Mouse (Mus musculus) olfactory bulb, adult 2 months (tissue): Measurements from ENCODE around the gene Gramd1c.

Source experiments
- CTCF ChIP-seq: fragments of 200-500 bp; IDR thresholded peaks from 2 replicates; pipeline ENCODE4 v1.5.1; 2012; ENCODE audit warnings: low read depth, mild to moderate bottlenecking, low read length, moderate library complexity; ENCODE audit not compliant: insufficient read depth
- POLR2A ChIP-seq: fragments of 200-500 bp; IDR thresholded peaks from 2 replicates; pipeline ENCODE4 v1.6.1; 2012; ENCODE audit warnings: mild to moderate bottlenecking, low read depth, low read length, moderate library complexity; ENCODE audit not compliant: insufficient read depth

DNA sequence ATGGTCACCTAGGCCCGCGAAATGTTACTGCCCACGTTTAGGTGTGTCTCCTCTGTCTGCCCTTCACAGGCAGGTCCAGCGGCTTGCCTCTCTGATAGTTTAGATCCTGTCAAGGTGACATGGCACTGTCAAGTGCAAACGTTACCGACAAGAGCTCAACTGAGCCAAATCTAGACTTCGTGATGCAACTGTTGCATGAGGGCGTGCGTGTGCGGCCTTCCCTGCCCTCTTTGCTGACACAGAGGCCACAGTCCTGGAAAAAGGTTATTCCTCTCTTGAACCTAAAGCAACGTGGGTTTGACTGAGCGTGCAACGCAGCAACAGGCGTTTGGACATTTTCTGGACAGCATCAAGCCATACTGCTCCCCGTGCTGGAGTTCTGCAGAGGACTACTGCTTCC, 1.8 kb downstream of the Gramd1c start:
- no peak for TF ChIP-seq CTCF
- no peak for TF ChIP-seq POLR2A
